Mouse (Mus musculus): Measurements from ENCODE around the gene Aco2. TPM values are rescaled to one million over a fixed set of nuclear protein-coding genes. Genes with fewer than 3 reads are reported as not detected.
A peak's percentile ranks its signal among the peaks of the same experiment; 100 is the strongest.

The Aco2 gene
- total RNA-seq, 2 experiments from 2014 or later = 126 to 180 TPM

DNA sequence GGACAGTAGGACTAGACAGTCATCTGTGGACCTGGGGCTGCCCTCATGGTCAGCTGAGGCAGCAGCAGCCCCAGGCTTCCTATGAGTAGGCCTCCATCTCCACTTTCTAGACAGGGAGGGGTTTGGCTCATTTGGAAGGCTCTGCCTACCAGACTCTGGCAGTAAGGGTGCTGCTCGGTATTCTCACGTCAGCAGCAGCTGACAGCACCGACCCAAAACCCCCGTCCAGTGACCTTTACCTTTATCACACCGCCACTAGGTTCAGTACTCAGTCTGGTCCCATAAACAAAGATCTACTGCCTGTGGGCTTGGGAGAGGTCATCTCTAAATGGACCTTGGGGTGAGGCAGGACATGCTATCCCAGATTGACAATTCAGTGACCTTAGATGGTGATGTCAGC is 43.6 kb downstream of the Aco2 start:
- no peak for ATAC-seq (replicated peaks; ENCODE audit: poor library complexity, severe bottlenecking)

- no peak for ATAC-seq (replicated peaks; ENCODE audit: poor library complexity, severe bottlenecking)
Observed at GRCm38 (mm10) chr15:81917201-81917600, 45.1 kb downstream of the Aco2 start.

DNA sequence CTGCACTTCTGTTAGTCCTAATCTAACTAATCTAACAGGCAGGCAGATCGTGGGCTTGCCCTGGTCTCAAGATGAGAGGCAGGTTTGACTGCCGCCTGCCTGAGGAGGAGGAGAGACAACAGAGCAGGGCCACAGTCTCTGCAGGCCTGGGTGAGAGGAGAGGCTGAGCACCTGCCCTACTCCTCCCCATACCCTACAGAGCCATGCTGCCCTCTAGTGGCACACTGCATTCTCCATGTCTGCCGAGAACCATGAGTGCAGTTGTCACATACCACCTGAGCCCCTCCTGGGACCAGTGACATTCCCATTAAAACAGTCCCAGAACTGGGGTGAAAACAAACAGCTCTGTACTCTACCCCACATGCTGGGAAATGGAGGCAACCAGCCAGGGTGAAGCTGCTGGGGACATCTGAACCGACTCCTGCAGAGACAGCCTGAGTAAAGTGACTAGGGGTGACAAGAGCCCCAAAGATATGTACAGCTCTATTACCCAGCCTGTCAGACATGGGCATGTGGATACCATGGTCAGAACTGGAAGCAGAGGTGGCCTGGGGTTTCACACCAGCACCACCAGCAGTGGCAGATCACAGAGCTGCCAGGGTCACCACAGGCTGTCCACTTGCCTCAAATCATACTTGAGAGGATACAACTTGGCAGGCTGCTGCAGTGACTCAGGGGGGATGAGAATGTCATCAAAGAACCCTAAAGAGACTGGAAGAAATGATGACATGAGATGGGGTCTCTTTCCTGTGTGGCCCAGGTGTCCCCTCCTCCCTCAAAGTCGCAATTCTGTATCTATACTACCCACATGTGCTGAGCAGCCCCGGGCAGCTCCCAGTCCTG is 45.7 kb downstream of the Aco2 start:
- peak; percentile 73 for ATAC-seq (replicated peaks; ENCODE audit: poor library complexity, severe bottlenecking)

DNA sequence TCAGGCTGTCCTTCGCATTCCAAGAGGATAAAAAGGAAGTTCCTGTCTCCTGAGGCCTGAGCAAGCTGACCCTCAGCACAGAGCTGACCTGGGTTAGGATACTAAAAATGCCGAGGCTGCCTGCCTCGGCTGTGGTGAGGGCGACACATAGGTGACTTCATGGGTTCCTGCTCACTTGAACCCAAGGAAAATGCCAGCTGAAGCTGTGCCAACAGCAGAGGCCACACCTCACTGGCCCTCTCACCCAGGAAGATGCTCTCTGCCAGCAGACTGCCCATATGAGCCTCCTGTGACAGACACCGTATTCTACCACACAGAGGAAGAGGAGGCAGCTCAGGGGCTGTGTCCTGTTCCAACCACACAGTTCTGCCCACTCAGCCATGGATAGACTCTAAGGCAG is 47.0 kb downstream of the Aco2 start:
- ATAC-seq (replicated peaks; ENCODE audit: poor library complexity, severe bottlenecking) = no peak

- ATAC-seq (replicated peaks; ENCODE audit: poor library complexity, severe bottlenecking) = no peak
Observed at GRCm38 (mm10) chr15:81920546-81921217, 48.6 kb downstream of the Aco2 start.

- no peak for ATAC-seq (replicated peaks; ENCODE audit: poor library complexity, severe bottlenecking)
Observed at GRCm38 (mm10) chr15:81921255-81921654, 49.1 kb downstream of the Aco2 start.

- ATAC-seq (replicated peaks; ENCODE audit: poor library complexity, severe bottlenecking) = no peak
Observed at GRCm38 (mm10) chr15:81924933-81925332, 52.8 kb downstream of the Aco2 start.

GRCm38 (mm10) chr15:81925760-81926445 is 53.8 kb downstream of the Aco2 start, which contains the start of gene Polr3h:
Polr3h (minus strand) TSS chr15:81926240.
- peak; percentile 93 for ATAC-seq (replicated peaks; ENCODE audit: poor library complexity, severe bottlenecking)

DNA sequence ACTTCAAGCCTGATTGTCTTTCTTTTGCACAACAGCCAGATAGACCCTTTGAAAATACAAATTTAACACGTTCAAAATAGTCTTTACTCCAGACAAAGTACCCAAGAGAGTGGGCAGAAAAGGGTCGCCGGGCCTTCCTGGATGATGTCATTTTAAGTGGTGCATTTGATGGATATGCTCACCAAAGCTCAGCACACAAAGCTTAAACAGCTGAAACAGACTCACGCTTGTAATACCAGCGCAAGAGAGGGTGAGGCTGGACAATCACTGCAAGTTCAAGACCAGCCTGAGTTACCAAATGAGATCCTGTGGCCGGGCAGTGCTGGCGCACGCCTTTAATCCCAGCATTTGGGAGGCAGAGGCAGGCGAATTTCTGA is 54.3 kb downstream of the Aco2 start:
- ATAC-seq (replicated peaks; ENCODE audit: poor library complexity, severe bottlenecking) = no peak; the same call in 1 of the 2 replicates

GRCm38 (mm10) chr15:81927741-81928140 is 55.6 kb downstream of the Aco2 start:
- no peak for ATAC-seq (replicated peaks; ENCODE audit: poor library complexity, severe bottlenecking)

DNA sequence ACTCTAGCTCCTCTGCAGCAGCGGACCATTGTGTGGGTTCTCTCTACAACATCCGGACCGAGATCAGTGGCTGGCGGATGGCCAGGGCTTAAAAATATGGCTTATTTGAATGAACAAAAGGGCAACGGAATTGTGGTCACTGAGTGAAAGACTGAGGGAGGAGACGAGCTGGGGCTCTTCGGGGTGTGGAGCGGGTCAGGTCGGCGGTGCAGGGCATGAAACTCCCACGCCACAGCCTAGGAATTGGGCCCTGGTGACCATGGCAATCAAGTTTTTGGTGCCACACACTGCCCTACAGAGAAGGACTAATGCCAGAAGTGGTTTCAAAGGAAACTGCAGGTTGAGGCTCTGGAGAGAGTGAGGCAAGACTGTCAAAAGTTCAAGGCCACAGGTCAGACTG is 56.2 kb downstream of the Aco2 start:
- no peak for ATAC-seq (replicated peaks; ENCODE audit: poor library complexity, severe bottlenecking)

- ATAC-seq (replicated peaks; ENCODE audit: poor library complexity, severe bottlenecking) = peak; percentile 57
Observed at GRCm38 (mm10) chr15:81932951-81933470, 60.9 kb downstream of the Aco2 start.

- ATAC-seq (replicated peaks; ENCODE audit: poor library complexity, severe bottlenecking) = peak; percentile 52
Observed at GRCm38 (mm10) chr15:81933986-81934385, 61.9 kb downstream of the Aco2 start.

DNA sequence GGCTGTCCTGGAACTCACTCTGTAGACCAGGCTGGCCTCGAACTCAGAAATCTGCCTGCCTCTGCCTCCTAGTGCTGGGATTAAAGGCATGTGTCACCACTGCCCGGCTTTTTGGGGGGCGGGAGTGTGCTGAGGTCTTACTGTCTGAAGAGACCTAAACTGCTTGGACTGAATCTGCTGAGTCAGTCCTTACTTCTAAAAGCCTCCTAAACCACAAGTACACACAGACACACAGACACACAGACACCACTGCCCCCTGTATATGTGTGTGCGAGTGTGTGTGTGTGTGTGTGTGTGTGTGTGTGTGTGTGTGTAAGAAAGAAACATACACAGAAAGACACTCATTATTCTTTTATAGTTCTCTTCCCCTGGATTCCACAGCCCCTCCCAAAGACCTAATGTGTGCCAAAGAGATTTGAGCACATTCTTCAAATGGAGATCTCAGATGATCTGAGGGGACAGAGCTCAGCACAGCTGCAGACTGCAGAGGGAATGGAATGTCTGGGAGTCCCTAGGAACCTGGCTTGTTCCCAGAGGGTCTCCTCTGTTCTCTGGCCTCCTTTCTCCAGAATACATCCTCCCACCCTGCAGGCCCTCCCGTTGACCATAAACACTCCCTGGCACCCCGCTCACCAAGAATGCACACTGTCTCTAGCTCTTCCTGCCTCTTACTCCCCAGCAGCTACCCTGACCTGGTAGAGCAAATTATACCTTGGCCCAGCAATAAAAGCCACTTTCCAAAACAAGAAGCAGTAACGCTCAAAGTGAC is 63.9 kb downstream of the Aco2 start:
- ATAC-seq (replicated peaks; ENCODE audit: poor library complexity, severe bottlenecking) = no peak

GRCm38 (mm10) chr15:81936679-81937078 is 64.6 kb downstream of the Aco2 start, which contains the start of gene Csdc2:
Csdc2 (plus strand) TSS chr15:81936759.
- no peak for ATAC-seq (replicated peaks; ENCODE audit: poor library complexity, severe bottlenecking)

DNA sequence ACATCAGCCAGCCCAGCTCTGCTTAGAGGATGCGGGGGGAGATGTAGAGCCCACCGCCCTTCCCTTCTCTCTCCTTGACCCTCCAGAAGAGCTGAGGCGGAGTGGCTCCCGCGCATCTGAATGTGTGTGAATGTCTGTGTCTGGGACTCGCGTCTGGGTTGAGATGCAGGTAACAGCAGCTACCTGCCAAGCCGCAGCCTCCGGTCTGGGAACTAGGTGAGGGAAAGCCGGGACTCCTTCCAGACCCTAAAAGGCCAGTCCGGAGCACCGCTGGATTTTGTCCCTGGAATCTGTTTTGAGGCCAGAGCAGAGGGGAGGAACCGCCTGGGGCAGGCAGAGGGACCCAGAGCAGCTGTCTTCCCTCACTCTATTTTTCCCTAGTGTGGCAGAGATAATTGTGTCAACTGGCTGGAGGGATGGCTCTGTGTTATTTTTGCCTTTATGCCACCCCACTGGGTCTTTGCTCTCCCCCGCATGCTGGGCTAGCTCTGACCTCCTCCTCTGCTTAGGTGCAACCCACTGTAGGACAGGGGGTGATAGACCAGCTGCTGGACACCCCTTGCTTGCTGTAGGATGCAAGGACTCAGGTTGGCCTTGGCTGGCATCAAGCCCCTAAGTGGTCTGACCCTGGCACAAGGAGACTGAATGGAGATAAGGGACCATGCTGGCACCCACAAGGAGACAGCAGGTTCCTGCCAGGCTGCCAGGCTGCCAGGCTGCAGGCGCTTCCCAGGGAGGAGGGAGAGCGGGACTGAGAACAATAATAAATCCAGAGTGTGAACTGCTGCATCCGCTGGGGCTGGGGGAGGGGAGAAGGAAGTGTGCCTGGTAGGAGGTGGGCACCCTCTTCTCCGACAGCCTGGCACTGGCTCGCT is 65.2 kb downstream of the Aco2 start:
- ATAC-seq (replicated peaks; ENCODE audit: poor library complexity, severe bottlenecking) = no peak

GRCm38 (mm10) chr15:81938246-81938645 is 66.1 kb downstream of the Aco2 start:
- ATAC-seq (replicated peaks; ENCODE audit: poor library complexity, severe bottlenecking) = peak; percentile 56; the same call in 1 of the 2 replicates

- ATAC-seq (replicated peaks; ENCODE audit: poor library complexity, severe bottlenecking) = no peak
Observed at GRCm38 (mm10) chr15:81939157-81939715, 67.1 kb downstream of the Aco2 start.

DNA sequence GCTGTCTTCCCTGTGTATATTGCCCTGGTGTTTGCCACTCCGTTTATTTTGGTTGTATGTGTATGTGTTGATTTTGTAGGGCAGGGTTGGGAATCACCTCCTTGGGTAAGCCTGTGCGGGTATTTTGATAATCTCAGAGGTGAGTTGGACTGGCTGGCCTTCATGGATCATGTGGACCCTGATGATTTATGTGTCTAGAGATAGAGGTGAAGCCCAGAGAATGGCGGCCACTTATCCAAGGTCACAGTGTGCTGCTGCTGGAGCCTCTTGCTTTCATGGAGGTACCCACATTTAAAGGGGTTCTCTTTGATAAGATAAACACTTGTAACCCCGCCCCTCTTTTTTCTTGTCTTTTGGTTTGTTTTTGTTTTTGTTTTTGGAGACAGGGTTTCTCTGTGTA is 67.7 kb downstream of the Aco2 start:
- no peak for ATAC-seq (replicated peaks; ENCODE audit: poor library complexity, severe bottlenecking)

Measured in granulocyte monocyte progenitor cell, adult 5-6 weeks (primary cell).